Mouse (Mus musculus): Measurements from ENCODE around the gene Spag8. TPM values are rescaled to one million over a fixed set of nuclear protein-coding genes. Genes with fewer than 3 reads are reported as not detected.

The Spag8 gene
- polyA plus RNA-seq, 1 experiment from 2014 or later = 1.1 TPM

Small RNA genes lying within 50 kb of the gene (microRNA-seq; reads per million reads assigned to microRNA genes)
- not detected for gene Gm25262

Other genes with a start within 250 kb of the Spag8 start
- 0.14 TPM in 1 of 2 replicates, not detected in the other for gene Fam166b, start 224.5 kb downstream of the Spag8 start, polyA plus RNA-seq (2014; fragmentation: Nextera tagmentation; extraction: Ambion mirVana)
- gene Tesk1, start 211.7 kb downstream of the Spag8 start, polyA plus RNA-seq (2014; fragmentation: Nextera tagmentation; extraction: Ambion mirVana) = 9.8 TPM in 2 replicates
- 2.4 and 4.0 TPM in 2 replicates for gene Cd72, start 199.0 kb downstream of the Spag8 start, polyA plus RNA-seq (2014; fragmentation: Nextera tagmentation; extraction: Ambion mirVana)
- not detected in 2 replicates for gene Sit1, start 169.9 kb downstream of the Spag8 start, polyA plus RNA-seq (2014; fragmentation: Nextera tagmentation; extraction: Ambion mirVana)
- 58.3 and 58.9 TPM in 2 replicates for gene Ccdc107, start 160.7 kb downstream of the Spag8 start, polyA plus RNA-seq (2014; fragmentation: Nextera tagmentation; extraction: Ambion mirVana)
- 45.6 and 48.2 TPM in 2 replicates for gene Arhgef39, start 153.9 kb downstream of the Spag8 start, polyA plus RNA-seq (2014; fragmentation: Nextera tagmentation; extraction: Ambion mirVana)
- gene Car9, start 146.6 kb downstream of the Spag8 start, polyA plus RNA-seq (2014; fragmentation: Nextera tagmentation; extraction: Ambion mirVana) = 0.65 and 1.1 TPM in 2 replicates
- 104 and 110 TPM in 2 replicates for gene Tpm2, start 129.8 kb downstream of the Spag8 start, polyA plus RNA-seq (2014; fragmentation: Nextera tagmentation; extraction: Ambion mirVana)
- 39.4 and 43.3 TPM in 2 replicates for gene Creb3, start 91.3 kb downstream of the Spag8 start, polyA plus RNA-seq (2014; fragmentation: Nextera tagmentation; extraction: Ambion mirVana)
- 39.1 and 39.5 TPM in 2 replicates for gene Tln1, start 90.9 kb downstream of the Spag8 start, polyA plus RNA-seq (2014; fragmentation: Nextera tagmentation; extraction: Ambion mirVana)
- 32.6 and 34.1 TPM in 2 replicates for gene Rgp1, start 74.9 kb downstream of the Spag8 start, polyA plus RNA-seq (2014; fragmentation: Nextera tagmentation; extraction: Ambion mirVana)
- 20.7 and 20.8 TPM in 2 replicates for gene Gba2, start 74.7 kb downstream of the Spag8 start, polyA plus RNA-seq (2014; fragmentation: Nextera tagmentation; extraction: Ambion mirVana)
- 2.3 TPM in 1 of 2 replicates, not detected in the other for gene Msmp, start 69.1 kb downstream of the Spag8 start, polyA plus RNA-seq (2014; fragmentation: Nextera tagmentation; extraction: Ambion mirVana)
- gene Npr2, start 21.7 kb downstream of the Spag8 start, polyA plus RNA-seq (2014; fragmentation: Nextera tagmentation; extraction: Ambion mirVana) = 7.9 and 8.1 TPM in 2 replicates
- gene Hint2, start 2.9 kb upstream of the Spag8 start, polyA plus RNA-seq (2014; fragmentation: Nextera tagmentation; extraction: Ambion mirVana) = 71.4 and 73.9 TPM in 2 replicates
- 2.7 and 2.8 TPM in 2 replicates for gene Tmem8b, start 15.4 kb upstream of the Spag8 start, polyA plus RNA-seq (2014; fragmentation: Nextera tagmentation; extraction: Ambion mirVana)
- gene Fam221b, start 15.6 kb upstream of the Spag8 start, polyA plus RNA-seq (2014; fragmentation: Nextera tagmentation; extraction: Ambion mirVana) = 2.6 and 3.0 TPM in 2 replicates
- not detected in 2 replicates for gene Olfr70, start 47.2 kb upstream of the Spag8 start, polyA plus RNA-seq (2014; fragmentation: Nextera tagmentation; extraction: Ambion mirVana)
- gene Olfr71, start 56.7 kb upstream of the Spag8 start, polyA plus RNA-seq (2014; fragmentation: Nextera tagmentation; extraction: Ambion mirVana) = not detected in 2 replicates
- gene Hrct1, start 73.6 kb upstream of the Spag8 start, polyA plus RNA-seq (2014; fragmentation: Nextera tagmentation; extraction: Ambion mirVana) = 0.29 TPM in 1 of 2 replicates, not detected in the other
- 0.20 and 0.27 TPM in 2 replicates for gene Spaar, start 76.4 kb upstream of the Spag8 start, polyA plus RNA-seq (2014; fragmentation: Nextera tagmentation; extraction: Ambion mirVana)
- not detected in 2 replicates for gene Olfr159, start 117.4 kb upstream of the Spag8 start, polyA plus RNA-seq (2014; fragmentation: Nextera tagmentation; extraction: Ambion mirVana)
- 0.16 and 0.34 TPM in 2 replicates for gene Olfr156, start 170.3 kb upstream of the Spag8 start, polyA plus RNA-seq (2014; fragmentation: Nextera tagmentation; extraction: Ambion mirVana)
- not detected in 2 replicates for gene Olfr157, start 186.6 kb upstream of the Spag8 start, polyA plus RNA-seq (2014; fragmentation: Nextera tagmentation; extraction: Ambion mirVana)
- gene Olfr155, start 198.0 kb upstream of the Spag8 start, polyA plus RNA-seq (2014; fragmentation: Nextera tagmentation; extraction: Ambion mirVana) = not detected in 2 replicates
- 25.7 and 26.1 TPM in 2 replicates for gene Reck, start 221.9 kb upstream of the Spag8 start, polyA plus RNA-seq (2014; fragmentation: Nextera tagmentation; extraction: Ambion mirVana)